Mouse (Mus musculus): ENCODE measurements around the gene Cops9.

- no peak for TF ChIP-seq CTCF (IDR thresholded peaks at IDR 0.05; ENCODE audit: low read depth, low read length)
- TF ChIP-seq POLR2A (IDR thresholded peaks at IDR 0.05; ENCODE audit: borderline replicate concordance, low read depth, low read length), result no peak
Observed at GRCm38 (mm10) chr1:92675932-92676675, 34.3 kb upstream of the Cops9 start.

All from bone marrow macrophage, adult 2 months (primary cell).